Mouse (Mus musculus) gastrocnemius, adult 2 months (tissue): ENCODE results near the gene Gm36176. TPM values are rescaled to one million over a fixed set of nuclear protein-coding genes. Genes with fewer than 3 reads are reported as not detected.

Experiments used
- DNase-seq: peaks from one replicate; pipeline ENCODE4 v3.0.0; 2022
- H3K27ac ChIP-seq: fragments of 200-600 bp; 2 replicates; pipeline ENCODE4 v1.8.1; 2022; ENCODE audit warnings: mild to moderate bottlenecking
- H3K4me3 ChIP-seq: fragments of 200-600 bp; 2 replicates; pipeline ENCODE4 v1.8.1; 2022; ENCODE audit warnings: mild to moderate bottlenecking, moderate library complexity
- CTCF ChIP-seq: fragments of 200-600 bp; IDR thresholded peaks from 2 replicates; pipeline ENCODE4 v1.8.1; 2022; ENCODE audit warnings: antibody characterized with exemption, mild to moderate bottlenecking, moderate library complexity
- intact Hi-C: fragments of 180-260 bp; cut with DNase I; formaldehyde crosslinking; loops from one replicate; pipeline ENCODE4 v1.15.1; 2025
- total RNA-seq, 2 experiments: library from RNA; stranded (reverse); gene quantifications; 2 replicates each; pipeline ENCODE4 v1.2.3; 2021

The Gm36176 gene
- total RNA-seq, 2 experiments from 2014 or later = not detected

- no peak for TF ChIP-seq CTCF
- intact Hi-C loops = no loop called here
- Histone ChIP-seq H3K27ac (no peak overlapping the region), H3K4me3 (no peak overlapping the region)
- no peak for DNase-seq
These were observed 49.0 kb downstream of the Gm36176 start for GRCm38 (mm10) chr10:77895562-77895961.

Other genes with a start within 250 kb of the Gm36176 start
- 10 to 100 TPM; 43.5 to 44.5 TPM for gene Sumo3, start 240.7 kb upstream of the Gm36176 start, total RNA-seq
- 1 to 10 TPM; 8.4 to 8.6 TPM for gene Gm49325, start 240.6 kb upstream of the Gm36176 start, total RNA-seq
- gene Ube2g2, start 224.5 kb upstream of the Gm36176 start, total RNA-seq = 10 to 100 TPM; 95.4 to 100.0 TPM
- gene Tspear, start 160.2 kb upstream of the Gm36176 start, total RNA-seq = not detected
- gene Gm19402, start 156.0 kb upstream of the Gm36176 start, total RNA-seq = not detected
- gene Gm9508, start 149.6 kb upstream of the Gm36176 start, total RNA-seq = not detected
- gene Gm10272, start 140.2 kb upstream of the Gm36176 start, total RNA-seq = not detected
- gene Gm10024, start 135.3 kb upstream of the Gm36176 start, total RNA-seq = not detected
- not detected for gene Gm10142, start 131.0 kb upstream of the Gm36176 start, total RNA-seq
- not detected for gene Krtap12-1, start 126.2 kb upstream of the Gm36176 start, total RNA-seq
- gene Gm10100, start 120.3 kb upstream of the Gm36176 start, total RNA-seq = not detected
- gene Gm18596, start 104.2 kb upstream of the Gm36176 start, total RNA-seq = not detected
- gene Gm9736, start 95.4 kb upstream of the Gm36176 start, total RNA-seq = not detected
- gene Gm3233, start 87.1 kb upstream of the Gm36176 start, total RNA-seq = not detected
- gene Gm3238, start 75.5 kb upstream of the Gm36176 start, total RNA-seq = not detected
- not detected for gene Gm7138, start 69.9 kb upstream of the Gm36176 start, total RNA-seq
- gene Gm3250, start 64.3 kb upstream of the Gm36176 start, total RNA-seq = not detected
- not detected for gene Gm7137, start 58.6 kb upstream of the Gm36176 start, total RNA-seq
- gene Gm9639, start 51.7 kb upstream of the Gm36176 start, total RNA-seq = not detected
- not detected for gene Gm19668, start 47.7 kb upstream of the Gm36176 start, total RNA-seq
- not detected for gene Gm9507, start 35.0 kb upstream of the Gm36176 start, total RNA-seq
- not detected for gene Gm2696, start 32.1 kb upstream of the Gm36176 start, total RNA-seq
- not detected for gene Krtap10-4, start 19.7 kb upstream of the Gm36176 start, total RNA-seq
- not detected for gene Krtap10-10, start 10.9 kb upstream of the Gm36176 start, total RNA-seq
- gene Gm10318, start 6.1 kb downstream of the Gm36176 start, total RNA-seq = not detected
- gene Gm3285, start 15.2 kb downstream of the Gm36176 start, total RNA-seq = not detected
- gene Lrrc3, start 55.7 kb downstream of the Gm36176 start, total RNA-seq = under 1 TPM; 0.13 to 0.14 TPM
- gene Trpm2, start 123.8 kb downstream of the Gm36176 start, total RNA-seq = under 1 TPM in 1 of 2 experiments, not detected in 1; 0.33 TPM
- 1 to 10 TPM; 3.8 to 4.3 TPM for gene 1810043G02Rik, start 131.7 kb downstream of the Gm36176 start, total RNA-seq
- gene Pfkl, start 163.3 kb downstream of the Gm36176 start, total RNA-seq = 1 to 10 TPM; 6.0 to 6.5 TPM
- not detected for gene Dnmt3l, start 195.1 kb downstream of the Gm36176 start, total RNA-seq
- gene Aire, start 196.8 kb downstream of the Gm36176 start, total RNA-seq = not detected
- gene Icosl, start 222.5 kb downstream of the Gm36176 start, total RNA-seq = 1 to 10 TPM; 1.3 to 1.8 TPM